Mouse (Mus musculus) forebrain, postnatal 0 days (tissue): ENCODE measurements around the gene Ptgfrn. TPM values are rescaled to one million over a fixed set of nuclear protein-coding genes. Genes with fewer than 3 reads are reported as not detected.

Source experiments
- ATAC-seq: fragments of 200-750 bp; cut with Nextera tagmentation; 2 replicates; pipeline ENCODE4 v1.8.0; 2017; ENCODE audit warnings: mild to moderate bottlenecking, moderate library complexity
- DNase-seq: peaks from one replicate; pipeline ENCODE4 v3.0.0-alpha.2; 2015
- H3K27ac ChIP-seq: fragments of 300-500 bp; sonication (generic); 2 replicates; pipeline ENCODE4 v1.5.1; 2014; ENCODE audit warnings: low read depth, mild to moderate bottlenecking, antibody characterized with exemption, low read length, moderate library complexity, mixed read lengths
- H3K27me3 ChIP-seq: fragments of 300-500 bp; sonication (generic); 2 replicates; pipeline ENCODE4 v1.6.1; 2014; ENCODE audit warnings: mild to moderate bottlenecking, low read length, mixed read lengths; ENCODE audit not compliant: insufficient read depth
- H3K36me3 ChIP-seq: fragments of 300-500 bp; sonication (generic); 2 replicates; pipeline ENCODE4 v1.6.1; 2014; ENCODE audit warnings: mild to moderate bottlenecking, moderate library complexity; ENCODE audit not compliant: insufficient read depth
- H3K4me1 ChIP-seq: fragments of 300-500 bp; sonication (generic); 2 replicates; pipeline ENCODE4 v1.6.1; 2014; ENCODE audit warnings: antibody characterized with exemption; ENCODE audit not compliant: insufficient read depth
- H3K4me2 ChIP-seq: fragments of 300-500 bp; sonication (generic); 2 replicates; pipeline ENCODE4 v1.6.1; 2014; ENCODE audit warnings: low read depth, mild to moderate bottlenecking, moderate library complexity
- H3K4me3 ChIP-seq: fragments of 300-500 bp; sonication (generic); 2 replicates; pipeline ENCODE4 v1.5.1; 2014; ENCODE audit warnings: low read depth, low read length, mixed read lengths
- H3K9ac ChIP-seq: fragments of 300-500 bp; sonication (generic); 2 replicates; pipeline ENCODE4 v1.6.1; 2014; ENCODE audit warnings: mild to moderate bottlenecking
- H3K9me3 ChIP-seq: fragments of 300-500 bp; sonication (generic); 2 replicates; pipeline ENCODE4 v1.6.1; 2016; ENCODE audit warnings: low read length
- CTCF ChIP-seq: sonication (generic); IDR thresholded peaks from 2 replicates; pipeline ENCODE4 v1.5.1; 2016; ENCODE audit warnings: antibody characterized with exemption, control low read depth, low read depth
- WGBS: fragments of 180-500 bp; shearing (Covaris S2); extraction: QIAGEN DNeasy Blood & Tissue Kit; methylation state at CpG from one replicate; pipeline ENCODE4 v1.1.7; 2014; 5-methylcytosine and 5-hydroxymethylcytosine counted together
- polyA plus RNA-seq: library from polyadenylated mRNA; unstranded; fragments of >200 nt; fragmentation: Nextera tagmentation; extraction: Ambion mirVana; gene quantifications from 2 replicates; pipeline ENCODE4 v1.2.1, GENCODE M21; 2015
- total RNA-seq: library from RNA; depleted of rRNA; stranded (reverse); fragments of >200 nt; gene quantifications from 2 replicates; pipeline ENCODE4 v1.2.3, GENCODE M21; 2014

Ptgfrn gene
- total and polyA plus RNA-seq, 2 experiments from 2014 or later = 3.2 to 40.2 TPM

DNA sequence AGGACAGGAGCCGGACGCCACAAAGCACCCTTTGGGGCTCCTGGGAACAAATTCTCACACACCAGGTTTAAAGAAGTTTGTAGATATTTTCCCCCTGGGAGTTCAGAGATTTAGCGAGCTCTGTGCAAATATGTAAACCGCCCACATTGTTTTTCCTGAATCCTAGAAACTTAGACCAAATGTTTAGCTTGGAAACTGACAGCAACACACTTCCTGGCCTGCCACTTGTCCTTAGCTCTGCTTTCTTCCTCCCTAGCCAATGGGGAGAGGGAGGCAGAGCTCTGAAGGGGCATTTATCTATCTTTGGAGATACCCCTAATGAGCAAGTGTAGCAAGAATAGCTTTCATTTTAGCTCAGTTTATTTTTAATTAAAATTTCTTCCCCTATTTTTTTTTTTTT is 94.8 kb downstream of the Ptgfrn start:
- H3K9me3 ChIP-seq = no peaks in the 10 kb centered on the region
- H3K36me3 ChIP-seq = no peaks in the 10 kb centered on the region
- H3K9ac ChIP-seq = no peak overlapping the region
- no peaks in the 10 kb centered on the region for H3K27me3 ChIP-seq
- no peak overlapping the region for H3K27ac ChIP-seq
- no peak for TF ChIP-seq CTCF
- ATAC-seq = no peak
- no peak for DNase-seq
- H3K4me2 ChIP-seq = no peak overlapping the region
- WGBS = 27% methylated on average over 4 of the region's 4 CpGs
- H3K4me3 ChIP-seq = no peak overlapping the region
- no peaks in the 10 kb centered on the region for H3K4me1 ChIP-seq

DNA sequence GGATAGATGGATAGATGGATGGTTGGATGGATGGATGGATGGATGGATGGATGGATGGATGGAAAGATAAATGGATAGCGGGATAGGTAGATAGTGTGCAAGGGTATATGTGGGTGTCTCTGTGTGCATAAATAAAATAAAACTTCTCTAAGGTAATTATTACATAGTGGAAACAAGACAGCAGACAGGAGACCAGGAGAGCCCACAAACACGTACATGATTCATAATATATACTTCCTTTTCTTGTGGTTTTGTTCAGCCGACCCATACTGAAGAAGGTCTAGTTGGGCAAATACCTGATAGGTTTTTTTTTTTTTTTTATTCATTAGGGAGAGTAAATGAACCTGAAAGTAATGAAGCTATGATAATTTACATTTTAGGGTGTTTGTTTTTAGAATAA is 96.5 kb downstream of the Ptgfrn start:
- DNase-seq = no peak
- TF ChIP-seq CTCF = no peak
- no peak overlapping the region for H3K27ac ChIP-seq
- no peak for ATAC-seq
- no peaks in the 10 kb centered on the region for H3K36me3 ChIP-seq
- H3K9me3 ChIP-seq = no peaks in the 10 kb centered on the region
- H3K4me2 ChIP-seq = no peak overlapping the region
- 69% methylated on average over 3 of the region's 3 CpGs for WGBS
- no peak overlapping the region for H3K9ac ChIP-seq
- no peak overlapping the region for H3K4me3 ChIP-seq
- no peaks in the 10 kb centered on the region for H3K27me3 ChIP-seq
- H3K4me1 ChIP-seq = no peaks in the 10 kb centered on the region

DNA sequence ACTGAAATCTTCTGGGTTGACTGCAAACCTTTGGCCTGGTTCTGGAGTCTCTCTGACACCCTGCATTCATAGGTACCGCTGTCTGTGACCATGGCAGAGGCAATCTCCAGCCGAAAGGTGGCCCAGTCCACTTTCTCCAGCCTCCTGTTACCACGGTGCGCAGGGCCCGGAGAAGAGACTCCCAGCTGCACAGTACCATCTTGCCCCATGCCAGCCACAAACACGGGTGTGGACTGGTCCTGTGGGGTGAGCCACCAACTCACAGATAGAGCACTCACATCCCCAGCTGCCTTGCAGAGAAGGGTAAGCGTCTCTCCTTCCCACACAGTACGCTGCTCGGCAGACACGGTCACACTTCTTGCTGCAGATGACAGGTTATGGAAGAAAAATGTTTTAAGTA is 97.1 kb downstream of the Ptgfrn start:
- 90% methylated on average over 10 of the region's 10 CpGs for WGBS
- no peak for ATAC-seq

DNA sequence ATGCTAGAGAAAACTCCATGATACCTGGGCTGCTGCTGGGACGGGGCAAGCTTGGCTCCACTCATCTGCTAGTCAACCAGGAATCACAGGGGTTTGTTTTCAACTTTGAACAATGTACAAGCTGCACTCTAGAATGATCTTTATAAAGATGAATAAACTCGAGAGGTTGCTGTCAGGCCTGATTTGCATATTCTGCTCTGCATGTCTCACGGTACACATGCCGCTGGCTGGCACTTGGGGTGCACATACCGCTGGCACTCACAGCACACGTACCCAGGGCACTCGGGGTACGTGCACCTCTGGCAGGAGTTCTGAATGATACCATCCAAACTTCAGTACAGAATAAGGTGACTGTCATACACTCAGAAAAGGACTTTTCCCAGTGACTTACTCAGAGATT is 97.5 kb downstream of the Ptgfrn start:
- Histone ChIP-seq H3K4me2 (no peak overlapping the region), H3K27me3 (no peaks in the 10 kb centered on the region), H3K9ac (no peak overlapping the region), H3K4me3 (no peak overlapping the region), H3K36me3 (no peaks in the 10 kb centered on the region), H3K27ac (no peak overlapping the region), H3K9me3 (no peaks in the 10 kb centered on the region), H3K4me1 (no peaks in the 10 kb centered on the region)
- TF ChIP-seq CTCF = no peak
- DNase-seq (no peak), ATAC-seq (peak; percentile 46; the same call in 1 of the 2 replicates)
- WGBS = 48% methylated on average over 8 of the region's 8 CpGs

More for the DNA sequence above, 97.1 kb downstream of the Ptgfrn start:
- H3K9ac ChIP-seq = no peak overlapping the region
- no peaks in the 10 kb centered on the region for H3K27me3 ChIP-seq
- no peaks in the 10 kb centered on the region for H3K4me1 ChIP-seq
- no peaks in the 10 kb centered on the region for H3K36me3 ChIP-seq
- H3K4me2 ChIP-seq = no peak overlapping the region
- DNase-seq = no peak
- H3K9me3 ChIP-seq = no peaks in the 10 kb centered on the region
- no peak for TF ChIP-seq CTCF
- no peak overlapping the region for H3K27ac ChIP-seq
- no peak overlapping the region for H3K4me3 ChIP-seq

DNA sequence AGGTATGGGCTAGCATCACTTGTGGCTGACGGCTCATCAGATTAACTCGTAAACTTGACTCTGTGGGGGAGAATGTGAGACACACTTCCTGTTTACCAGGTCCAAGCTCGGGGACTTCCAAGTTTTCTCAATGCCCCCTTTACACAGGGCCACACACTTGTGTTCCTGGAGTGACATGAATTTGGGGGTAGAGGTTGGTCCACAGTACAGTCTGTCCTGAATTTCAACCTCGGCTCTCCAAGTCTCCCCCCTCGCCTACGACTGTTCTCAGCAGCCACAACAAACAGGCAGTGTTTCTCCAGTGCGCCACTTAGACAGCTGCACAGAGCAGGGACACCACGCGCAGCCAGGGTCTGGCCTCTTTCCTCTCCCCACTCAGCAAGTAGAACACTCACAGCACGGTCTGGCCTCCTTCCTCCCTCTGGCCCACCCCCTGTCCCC is 97.9 kb downstream of the Ptgfrn start:
- peak; percentile 87 for ATAC-seq
- Histone ChIP-seq H3K4me1 (no peaks in the 10 kb centered on the region), H3K9me3 (no peaks in the 10 kb centered on the region), H3K9ac (no peak overlapping the region), H3K27ac (no peak overlapping the region), H3K4me2 (no peak overlapping the region), H3K4me3 (no peak overlapping the region), H3K36me3 (no peaks in the 10 kb centered on the region), H3K27me3 (no peaks in the 10 kb centered on the region)
- TF ChIP-seq CTCF = no peak
- WGBS = 57% methylated on average over 10 of the region's 10 CpGs
- DNase-seq = no peak

DNA sequence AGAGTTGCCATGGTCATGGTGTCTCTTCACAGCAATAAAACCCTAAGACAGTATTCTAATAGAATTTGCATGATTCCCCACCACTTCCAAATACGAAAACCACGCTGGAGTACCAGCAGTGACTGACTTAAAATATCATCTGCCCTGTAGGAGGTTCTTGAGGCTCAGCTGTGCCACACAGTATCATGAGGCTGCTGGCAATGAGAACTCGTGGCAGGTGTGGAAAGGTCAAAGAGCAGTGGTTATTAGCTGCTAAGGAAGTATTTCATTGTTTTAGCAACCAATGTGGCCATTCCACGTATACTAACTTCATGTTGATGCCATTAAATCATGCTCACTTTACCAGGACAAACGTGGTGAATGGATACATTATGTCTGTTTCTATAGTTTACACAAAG is 98.9 kb downstream of the Ptgfrn start:
- Histone ChIP-seq H3K9me3 (no peaks in the 10 kb centered on the region), H3K9ac (no peak overlapping the region), H3K27me3 (no peaks in the 10 kb centered on the region), H3K4me3 (no peak overlapping the region), H3K27ac (no peak overlapping the region), H3K36me3 (no peaks in the 10 kb centered on the region), H3K4me1 (no peaks in the 10 kb centered on the region), H3K4me2 (no peak overlapping the region)
- 65% methylated on average over 5 of the region's 5 CpGs for WGBS
- no peak for DNase-seq
- no peak for ATAC-seq
- TF ChIP-seq CTCF = no peak

DNA sequence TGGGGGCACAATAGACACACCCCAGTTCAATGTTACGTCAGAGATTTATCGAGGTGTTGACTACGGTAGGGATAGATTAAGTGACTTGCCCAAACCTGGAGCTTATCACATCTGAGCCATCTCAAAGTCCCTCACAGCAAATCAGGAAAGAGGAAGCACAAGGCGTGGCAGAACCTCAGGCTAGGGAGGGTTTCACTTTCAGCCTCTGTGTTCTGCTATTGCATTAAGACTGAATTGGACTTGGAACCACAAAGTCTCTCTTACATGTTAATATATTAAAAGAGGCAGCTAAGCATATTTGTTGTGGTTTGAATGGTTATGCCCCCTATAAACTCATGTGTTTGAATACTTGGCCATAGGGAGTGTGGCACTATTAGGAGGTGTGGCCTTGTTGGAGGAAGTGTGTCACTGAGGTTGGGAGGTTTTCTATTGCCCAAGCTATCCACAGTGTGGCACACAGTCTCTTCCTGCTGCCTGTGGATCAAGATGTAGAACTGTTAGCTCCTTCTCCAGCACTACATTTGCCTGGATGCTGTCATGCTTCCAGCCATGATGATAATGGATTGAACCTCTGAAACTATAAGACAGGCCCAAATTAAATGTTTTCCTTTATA is 99.4 kb downstream of the Ptgfrn start:
- Histone ChIP-seq H3K9me3 (no peaks in the 10 kb centered on the region), H3K36me3 (no peaks in the 10 kb centered on the region), H3K9ac (no peak overlapping the region), H3K27me3 (no peaks in the 10 kb centered on the region), H3K4me3 (no peak overlapping the region), H3K4me1 (no peaks in the 10 kb centered on the region), H3K27ac (no peak overlapping the region), H3K4me2 (no peak overlapping the region)
- DNase-seq (no peak), ATAC-seq (no peak)
- TF ChIP-seq CTCF = no peak
- WGBS = 96% methylated on average over 4 of the region's 4 CpGs
